Mouse (Mus musculus): ENCODE data around the gene Ang2. TPM values are rescaled to one million over a fixed set of nuclear protein-coding genes. Genes with fewer than 3 reads are reported as not detected.

The Ang2 gene
- polyA plus RNA-seq, 1 experiment from 2014 or later: not detected

DNA sequence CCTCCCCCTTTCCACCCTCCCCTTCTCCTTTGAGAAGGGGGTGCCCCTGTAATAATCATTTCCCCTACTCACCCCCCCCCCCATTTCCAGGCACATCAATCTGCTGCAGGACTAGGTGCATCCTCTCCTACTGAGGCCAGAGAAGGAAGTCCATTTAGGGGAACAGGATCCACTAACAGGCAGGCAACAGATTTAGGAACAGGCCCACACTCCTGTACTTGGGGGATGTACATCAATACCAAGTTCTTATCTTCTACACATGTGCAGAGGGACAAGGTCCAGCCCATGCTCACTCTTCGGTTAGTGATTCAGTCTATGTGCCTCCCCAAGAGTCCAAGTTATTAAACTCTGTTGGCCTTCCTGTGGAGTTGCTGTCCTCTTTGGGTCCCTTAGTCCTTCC lies 41.9 kb downstream of the Ang2 start:
- Histone ChIP-seq H3K27ac (ENCODE audit: low read depth, low read length) (no peak overlapping the region), H3K36me3 (ENCODE audit: control insufficient read depth, insufficient read depth, low read length) (no peaks in the 10 kb centered on the region), H3K9me3 (ENCODE audit: control insufficient read depth, low read length) (no peaks in the 10 kb centered on the region), H3K4me3 (ENCODE audit: low read depth, low read length) (no peak overlapping the region), H3K9ac (ENCODE audit: low read depth, low read length) (no peak overlapping the region), H3K4me2 (no peak overlapping the region), H3K4me1 (replicated peaks; ENCODE audit: control insufficient read depth, insufficient read depth, low read length) (peaks cover 5% of the 10 kb centered on the region; the same call in 1 of the 2 replicates), H3K27me3 (replicated peaks; ENCODE audit: control insufficient read depth, insufficient read depth, low read length) (no peaks in the 10 kb centered on the region)
- DNase-seq (ENCODE audit: low spot score): no peak
- 79% methylated on average over 1 of the region's 1 CpGs for WGBS
- no peak for ATAC-seq (replicated peaks; ENCODE audit: low FRiP score)

GRCm38 (mm10) chr14:51156736-51157068 lies 42.2 kb downstream of the Ang2 start:
- no peak for ATAC-seq (replicated peaks; ENCODE audit: low FRiP score)
- no peaks in the 10 kb centered on the region for H3K36me3 ChIP-seq (ENCODE audit: control insufficient read depth, insufficient read depth, low read length)
- H3K27ac ChIP-seq (ENCODE audit: low read depth, low read length): no peak overlapping the region
- 65% methylated on average over 4 of the region's 4 CpGs for WGBS
- H3K9me3 ChIP-seq (ENCODE audit: control insufficient read depth, low read length): no peaks in the 10 kb centered on the region
- peaks cover 6% of the 10 kb centered on the region; the same call in 1 of the 2 replicates for H3K4me1 ChIP-seq (replicated peaks; ENCODE audit: control insufficient read depth, insufficient read depth, low read length)
- no peak overlapping the region for H3K4me3 ChIP-seq (ENCODE audit: low read depth, low read length)
- H3K4me2 ChIP-seq: no peak overlapping the region
- H3K9ac ChIP-seq (ENCODE audit: low read depth, low read length): no peak overlapping the region
- H3K27me3 ChIP-seq (replicated peaks; ENCODE audit: control insufficient read depth, insufficient read depth, low read length): no peaks in the 10 kb centered on the region
- DNase-seq (ENCODE audit: low spot score): no peak

DNA sequence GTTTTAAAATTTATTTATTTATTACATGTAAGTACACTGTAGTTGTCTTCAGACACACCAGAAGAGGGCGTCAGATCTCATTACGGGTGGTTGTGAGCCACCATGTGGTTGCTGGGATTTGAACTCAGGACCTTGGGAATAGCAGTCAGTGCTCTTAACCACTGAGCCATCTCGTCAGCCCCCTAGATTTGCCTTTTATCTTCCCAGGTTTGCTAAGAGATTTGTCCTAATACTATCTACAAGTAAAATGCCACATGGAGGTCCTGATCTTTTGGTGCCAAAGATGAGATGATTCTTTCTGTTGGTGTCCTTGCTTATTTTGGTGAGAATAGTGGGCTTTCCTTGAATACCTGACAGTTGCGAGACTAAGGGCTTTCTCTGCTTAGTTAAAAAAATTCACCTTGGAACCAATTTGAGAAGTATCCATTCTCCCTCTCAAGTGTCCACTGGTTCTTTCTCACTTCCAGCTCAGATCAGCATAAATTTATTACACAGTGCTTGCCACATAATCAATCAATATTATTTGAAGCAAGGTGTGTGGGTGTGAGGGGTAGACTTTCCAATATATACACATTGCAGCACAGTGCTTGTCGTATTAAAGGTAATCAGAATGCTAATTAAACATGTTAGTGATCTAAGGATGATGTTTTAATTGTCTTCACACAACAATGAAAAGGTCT lies 42.8 kb downstream of the Ang2 start:
- no peak for ATAC-seq (replicated peaks; ENCODE audit: low FRiP score)
- no peaks in the 10 kb centered on the region for H3K9me3 ChIP-seq (ENCODE audit: control insufficient read depth, low read length)
- no peaks in the 10 kb centered on the region for H3K27me3 ChIP-seq (replicated peaks; ENCODE audit: control insufficient read depth, insufficient read depth, low read length)
- WGBS: 79% methylated on average over 5 of the region's 5 CpGs
- no peak for DNase-seq (ENCODE audit: low spot score)
- H3K27ac ChIP-seq (ENCODE audit: low read depth, low read length): no peak overlapping the region
- peaks cover 6% of the 10 kb centered on the region; the same call in 1 of the 2 replicates for H3K4me1 ChIP-seq (replicated peaks; ENCODE audit: control insufficient read depth, insufficient read depth, low read length)
- H3K4me3 ChIP-seq (ENCODE audit: low read depth, low read length): no peak overlapping the region
- H3K4me2 ChIP-seq: no peak overlapping the region
- no peaks in the 10 kb centered on the region for H3K36me3 ChIP-seq (ENCODE audit: control insufficient read depth, insufficient read depth, low read length)
- H3K9ac ChIP-seq (ENCODE audit: low read depth, low read length): no peak overlapping the region

DNA sequence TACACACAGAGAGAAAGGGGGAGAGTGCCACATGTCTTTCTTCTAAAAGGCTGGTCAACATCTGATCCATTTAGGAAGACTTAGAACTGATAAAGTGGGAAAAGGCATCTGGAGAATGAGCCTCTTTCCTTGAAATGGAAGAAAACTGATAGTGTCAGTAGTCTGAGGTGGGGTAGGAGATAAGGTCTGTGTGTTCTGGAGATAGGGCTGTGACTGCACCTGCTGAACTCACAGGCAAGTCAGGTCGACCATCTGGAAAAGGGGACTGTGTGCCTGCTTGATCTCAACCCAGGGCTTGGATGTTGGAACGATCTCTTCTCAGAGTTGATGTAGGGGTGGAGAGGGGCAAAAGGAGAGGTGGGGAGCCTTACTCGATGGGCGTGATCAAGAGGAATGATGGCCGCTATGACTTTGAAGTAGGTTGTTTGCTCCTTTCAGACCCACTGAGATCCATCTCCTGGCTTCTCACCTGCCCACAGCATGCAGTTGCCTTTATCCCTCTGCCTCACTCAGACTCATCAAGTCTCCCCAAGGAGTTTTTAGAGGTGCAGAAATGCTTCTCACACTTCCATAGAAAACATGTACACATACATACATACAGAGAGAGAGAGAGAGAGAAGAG lies 46.6 kb downstream of the Ang2 start:
- H3K4me2 ChIP-seq: no peak overlapping the region
- no peaks in the 10 kb centered on the region for H3K27me3 ChIP-seq (replicated peaks; ENCODE audit: control insufficient read depth, insufficient read depth, low read length)
- no peaks in the 10 kb centered on the region for H3K36me3 ChIP-seq (ENCODE audit: control insufficient read depth, insufficient read depth, low read length)
- ATAC-seq (replicated peaks; ENCODE audit: low FRiP score): peak; percentile 65
- 41% methylated on average over 5 of the region's 5 CpGs for whole genome bisulfite sequencing
- no peak overlapping the region for H3K4me3 ChIP-seq (ENCODE audit: low read depth, low read length)
- no peak overlapping the region for H3K9ac ChIP-seq (ENCODE audit: low read depth, low read length)
- peaks cover 22% of the 10 kb centered on the region for H3K4me1 ChIP-seq (replicated peaks; ENCODE audit: control insufficient read depth, insufficient read depth, low read length)
- DNase-seq (ENCODE audit: low spot score): no peak
- H3K27ac ChIP-seq (ENCODE audit: low read depth, low read length): no peak overlapping the region
- H3K9me3 ChIP-seq (ENCODE audit: control insufficient read depth, low read length): no peaks in the 10 kb centered on the region

DNA sequence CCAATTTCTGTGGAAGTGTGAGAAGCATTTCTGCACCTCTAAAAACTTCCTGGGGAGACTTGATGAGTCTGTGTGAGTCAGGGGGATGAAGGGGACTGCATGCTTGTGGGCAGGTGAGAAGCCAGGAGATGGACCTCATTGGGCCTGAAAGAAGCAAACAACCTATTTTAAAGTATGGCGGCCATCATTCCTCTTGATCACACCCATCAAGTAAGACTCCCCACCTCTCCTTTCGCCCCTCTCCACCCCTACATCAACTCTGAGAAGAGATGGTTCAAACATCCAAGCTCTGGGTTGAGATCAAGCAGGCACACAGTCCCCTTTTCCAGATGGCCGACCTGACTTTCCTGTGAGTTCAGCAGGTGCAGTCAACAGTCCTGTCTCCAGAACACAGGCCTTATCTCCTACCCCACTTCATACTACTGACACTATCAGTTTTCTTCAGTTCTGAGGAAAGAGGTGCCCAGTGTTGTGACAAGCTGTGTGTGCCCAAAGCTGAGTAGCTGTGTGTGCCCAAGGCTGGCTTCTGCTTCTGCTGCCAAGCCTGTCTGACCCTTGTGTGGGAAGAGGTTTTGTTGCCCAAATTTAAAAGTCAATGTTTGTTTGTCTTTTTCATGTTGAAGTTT lies 48.6 kb downstream of the Ang2 start:
- Histone ChIP-seq H3K9me3 (ENCODE audit: control insufficient read depth, low read length) (no peaks in the 10 kb centered on the region), H3K36me3 (ENCODE audit: control insufficient read depth, insufficient read depth, low read length) (no peaks in the 10 kb centered on the region), H3K9ac (ENCODE audit: low read depth, low read length) (no peak overlapping the region), H3K4me1 (replicated peaks; ENCODE audit: control insufficient read depth, insufficient read depth, low read length) (peaks cover 25% of the 10 kb centered on the region), H3K4me2 (peak overlapping the region; percentile 4; the same call in 1 of the 2 replicates), H3K27me3 (replicated peaks; ENCODE audit: control insufficient read depth, insufficient read depth, low read length) (no peaks in the 10 kb centered on the region), H3K4me3 (ENCODE audit: low read depth, low read length) (no peak overlapping the region), H3K27ac (ENCODE audit: low read depth, low read length) (peak overlapping the region; percentile 8; the same call in 1 of the 2 replicates)
- DNase-seq (ENCODE audit: low spot score): no peak
- ATAC-seq (replicated peaks; ENCODE audit: low FRiP score): peak; percentile 75
- 75% methylated on average over 3 of the region's 3 CpGs for WGBS

DNA sequence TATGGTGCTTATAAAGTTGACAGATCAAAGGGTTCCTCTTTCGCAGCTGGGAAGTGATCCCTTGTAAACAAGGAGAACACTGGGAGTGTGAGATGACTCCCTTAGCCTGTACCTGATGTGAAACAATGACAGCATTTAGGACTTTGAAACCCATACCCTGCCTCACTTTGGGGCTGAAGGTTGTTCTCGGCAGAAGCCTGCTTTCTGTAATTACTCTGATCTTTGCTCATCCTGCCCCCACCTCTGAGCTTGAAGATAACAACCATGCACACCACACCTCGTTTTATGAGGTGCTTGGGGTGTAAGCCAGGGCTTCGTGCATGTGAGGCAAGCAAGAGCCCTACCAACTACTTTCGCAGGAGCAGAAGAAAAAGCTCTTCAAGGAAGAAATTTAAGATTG lies 49.8 kb downstream of the Ang2 start:
- no peak overlapping the region for H3K27ac ChIP-seq (ENCODE audit: low read depth, low read length)
- no peak overlapping the region for H3K4me3 ChIP-seq (ENCODE audit: low read depth, low read length)
- peaks cover 30% of the 10 kb centered on the region for H3K4me1 ChIP-seq (replicated peaks; ENCODE audit: control insufficient read depth, insufficient read depth, low read length)
- no peak overlapping the region for H3K9ac ChIP-seq (ENCODE audit: low read depth, low read length)
- ATAC-seq (replicated peaks; ENCODE audit: low FRiP score) (peak; percentile 71), DNase-seq (ENCODE audit: low spot score) (no peak)
- no peaks in the 10 kb centered on the region for H3K36me3 ChIP-seq (ENCODE audit: control insufficient read depth, insufficient read depth, low read length)
- H3K4me2 ChIP-seq: no peak overlapping the region
- no peaks in the 10 kb centered on the region for H3K9me3 ChIP-seq (ENCODE audit: control insufficient read depth, low read length)
- WGBS: 46% methylated on average over 5 of the region's 5 CpGs
- H3K27me3 ChIP-seq (replicated peaks; ENCODE audit: control insufficient read depth, insufficient read depth, low read length): no peaks in the 10 kb centered on the region

DNA sequence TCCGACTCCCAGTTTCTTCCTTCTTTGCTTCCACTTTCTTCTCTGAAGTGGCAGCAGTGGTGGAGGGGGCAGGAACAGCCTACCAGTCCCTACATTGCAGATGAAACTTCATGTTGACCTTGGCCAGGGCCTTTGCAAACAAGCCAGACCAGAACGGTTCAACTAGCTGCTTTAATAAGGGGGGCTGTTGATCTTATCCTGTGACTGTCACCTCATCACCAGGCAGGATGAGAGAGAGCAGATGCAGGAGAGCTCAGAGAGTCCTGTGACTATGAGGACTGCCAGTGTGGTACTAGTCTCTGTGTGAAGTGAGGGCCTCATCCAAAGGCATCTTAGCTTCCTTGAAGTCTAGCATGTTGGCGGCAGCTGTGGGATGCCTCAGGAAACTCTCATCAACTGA lies 50.9 kb downstream of the Ang2 start:
- ATAC-seq (replicated peaks; ENCODE audit: low FRiP score): no peak
- Histone ChIP-seq H3K27ac (ENCODE audit: low read depth, low read length) (no peak overlapping the region), H3K27me3 (replicated peaks; ENCODE audit: control insufficient read depth, insufficient read depth, low read length) (no peaks in the 10 kb centered on the region), H3K9me3 (ENCODE audit: control insufficient read depth, low read length) (no peaks in the 10 kb centered on the region), H3K4me1 (replicated peaks; ENCODE audit: control insufficient read depth, insufficient read depth, low read length) (peaks cover 41% of the 10 kb centered on the region), H3K4me3 (ENCODE audit: low read depth, low read length) (no peak overlapping the region), H3K36me3 (ENCODE audit: control insufficient read depth, insufficient read depth, low read length) (no peaks in the 10 kb centered on the region), H3K9ac (ENCODE audit: low read depth, low read length) (no peak overlapping the region), H3K4me2 (no peak overlapping the region)
- DNase-seq (ENCODE audit: low spot score): no peak
- 62% methylated on average over 3 of the region's 3 CpGs for WGBS

DNA sequence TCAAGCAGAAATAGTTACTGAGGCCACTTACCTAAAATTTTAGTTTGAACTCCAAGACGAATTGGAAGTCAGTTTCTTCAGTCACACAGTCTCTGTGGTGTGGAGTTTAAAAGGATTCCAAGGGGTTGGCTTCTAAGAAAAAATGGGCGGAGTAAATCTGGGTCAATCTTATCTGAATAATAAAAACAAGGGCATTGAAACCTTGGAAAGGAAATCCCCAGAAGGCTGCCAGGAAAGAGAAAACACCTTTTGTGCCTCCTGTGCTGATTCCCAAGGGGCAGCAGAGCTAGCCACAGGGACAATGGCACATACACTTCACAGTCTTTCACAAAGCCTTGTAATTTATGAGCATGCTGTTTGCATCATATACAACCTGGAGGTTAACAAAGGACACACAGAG lies 52.3 kb downstream of the Ang2 start, which contains the start of gene Rnase1:
Gene Rnase1, minus strand, starts transcription at position 101 of the 400 bp plus-strand sequence.
- H3K9ac ChIP-seq (ENCODE audit: low read depth, low read length): no peak within 1 kb of the TSS

More for the DNA sequence above, 52.3 kb downstream of the Ang2 start, which contains the start of gene Rnase1:
- ATAC-seq (replicated peaks; ENCODE audit: low FRiP score) (no peak), DNase-seq (ENCODE audit: low spot score) (no peak)
- H3K27ac ChIP-seq (ENCODE audit: low read depth, low read length): no peak within 1 kb of the TSS
- peaks cover 41% of the 10 kb centered on the region for H3K4me1 ChIP-seq (replicated peaks; ENCODE audit: control insufficient read depth, insufficient read depth, low read length)
- 61% methylated on average over 2 of the region's 2 CpGs for WGBS
- no peak within 1 kb of the TSS for H3K4me2 ChIP-seq
- no peaks in the 10 kb centered on the region for H3K36me3 ChIP-seq (ENCODE audit: control insufficient read depth, insufficient read depth, low read length)
- H3K4me3 ChIP-seq (ENCODE audit: low read depth, low read length): no peak within 1 kb of the TSS
- H3K9me3 ChIP-seq (ENCODE audit: control insufficient read depth, low read length): no peaks in the 10 kb centered on the region
- H3K27me3 ChIP-seq (replicated peaks; ENCODE audit: control insufficient read depth, insufficient read depth, low read length): no peaks in the 10 kb centered on the region
